ENCODE assay signal across 8 mouse cellular contexts in genomic region chr15:95654211-95654897, GRCm38 (mm10). TPM values are rescaled to one million over a fixed set of nuclear protein-coding genes. Genes with fewer than 3 reads are reported as not detected.
A peak's percentile ranks its signal among the peaks of the same experiment; 100 is the strongest.
DNase-seq lines count a peak whose midpoint lies in the region; ATAC-seq lines count a peak whose summit lies in the region.

No protein-coding gene starts in this region.

- H3K9me3 ChIP-seq in hindbrain, embryonic 16.5 days (ENCODE audit: control insufficient read depth, low read length), result no peaks in the 10 kb centered on the region
- H3K9me3 ChIP-seq in neural tube, embryonic 14.5 days (ENCODE audit: control insufficient read depth, low read length), result no peaks in the 10 kb centered on the region

- peak overlapping the region; percentile 75 for H3K4me2 ChIP-seq in hindbrain, embryonic 16.5 days (ENCODE audit: low read length)
- peak overlapping the region; percentile 45 for H3K4me2 ChIP-seq in neural tube, embryonic 14.5 days (ENCODE audit: low read depth, low read length)

- H3K36me3 ChIP-seq in hindbrain, embryonic 16.5 days (ENCODE audit: control insufficient read depth, insufficient read depth, low read length), result no peaks in the 10 kb centered on the region
- H3K36me3 ChIP-seq in neural tube, embryonic 14.5 days (ENCODE audit: control insufficient read depth, insufficient read depth, low read length), result no peaks in the 10 kb centered on the region

- ATAC-seq in hindbrain, embryonic 16.5 days, result peak; percentile 52
- ATAC-seq in neural tube, embryonic 14.5 days (ENCODE audit: low read depth), result peak; percentile 34; the same call in 1 of the 2 replicates

- peak overlapping the region; percentile 45 for H3K4me3 ChIP-seq in hindbrain, embryonic 16.5 days (ENCODE audit: low read length)
- peak overlapping the region; percentile 31 for H3K4me3 ChIP-seq in neural tube, embryonic 14.5 days (ENCODE audit: low read depth, low read length)

- under 1% methylated on average over 42 of the region's 49 CpGs for WGBS in hindbrain, embryonic 16.5 days
- WGBS in neural tube, embryonic 14.5 days, result under 1% methylated on average over 43 of the region's 49 CpGs

- DNase-seq in heart, postnatal 4 days, result peak; percentile 7
- DNase-seq in heart, postnatal 10 days, result no peak
- DNase-seq in urinary bladder, postnatal 25 days (ENCODE audit: low spot score), result peak; percentile 4
- DNase-seq in urinary bladder, postnatal 10 days (ENCODE audit: low spot score), result no peak
- DNase-seq in cerebellum, postnatal 14 days, result no peak
- DNase-seq in T-cell, adult 2 months (ENCODE audit: low spot score), result no peak

- H3K27me3 ChIP-seq in hindbrain, embryonic 16.5 days (replicated peaks; ENCODE audit: control insufficient read depth, insufficient read depth, low read length), result peaks cover 39% of the 10 kb centered on the region
- peaks cover 64% of the 10 kb centered on the region for H3K27me3 ChIP-seq in neural tube, embryonic 14.5 days (ENCODE audit: control insufficient read depth, insufficient read depth, low read length)

- H3K9ac ChIP-seq in hindbrain, embryonic 16.5 days (ENCODE audit: low read depth, low read length), result peak overlapping the region; percentile 56
- peak overlapping the region; percentile 29; the same call in 1 of the 2 replicates for H3K9ac ChIP-seq in neural tube, embryonic 14.5 days (replicated peaks; ENCODE audit: low read depth, low read length)

- intact Hi-C loops in heart, postnatal 10 days (cut with DNase I), result no loop called here

- H3K27ac ChIP-seq in hindbrain, embryonic 16.5 days (ENCODE audit: low read depth, low read length), result 0 out of 2 replicates have a peak overlapping the region, but pooled peaks have one; percentile 19
- no peak overlapping the region for H3K27ac ChIP-seq in neural tube, embryonic 14.5 days (ENCODE audit: low read depth, low read length)

- peaks cover 8% of the 10 kb centered on the region for H3K4me1 ChIP-seq in hindbrain, embryonic 16.5 days (ENCODE audit: control insufficient read depth, insufficient read depth, low read depth, low read length)
- H3K4me1 ChIP-seq in neural tube, embryonic 14.5 days (ENCODE audit: control insufficient read depth, insufficient read depth, low read length), result peaks cover 8% of the 10 kb centered on the region; the same call in 1 of the 2 replicates

RNA-seq across cellular contexts. Expression of gene Dbx2, which starts 1.4 kb away (rescaled TPM):
- total RNA-seq in heart, postnatal 4 days (2021), result not detected
- not detected for total RNA-seq in heart, postnatal 10 days (2021)
- 11.1 and 15.1 TPM in 2 replicates for polyA plus RNA-seq in hindbrain, embryonic 16.5 days (2015; fragmentation: Nextera tagmentation; extraction: Ambion mirVana)
- 8.9 and 13.7 TPM in 2 replicates for polyA plus RNA-seq in neural tube, embryonic 14.5 days (2014; fragmentation: Nextera tagmentation; extraction: Ambion mirVana)

Comparison
In these comparisons a context has a peak if more than half of its experiments do, and no peak if none do; other contexts are left out.
1. DNase-seq: peak in heart, postnatal 4 days (single experiment) and urinary bladder, postnatal 25 days (single experiment); none in heart, postnatal 10 days (0 of 2), urinary bladder, postnatal 10 days (single experiment), cerebellum, postnatal 14 days (0 of 2) and T-cell, adult 2 months (single experiment).